Mouse (Mus musculus) urinary bladder, postnatal 25 days (tissue): Measurements from ENCODE around the gene Sema4b.

Experiments used
- DNase-seq: peaks from one replicate; pipeline ENCODE4 v3.0.0; 2022; ENCODE audit warnings: low spot score

Gene Sema4b

DNA sequence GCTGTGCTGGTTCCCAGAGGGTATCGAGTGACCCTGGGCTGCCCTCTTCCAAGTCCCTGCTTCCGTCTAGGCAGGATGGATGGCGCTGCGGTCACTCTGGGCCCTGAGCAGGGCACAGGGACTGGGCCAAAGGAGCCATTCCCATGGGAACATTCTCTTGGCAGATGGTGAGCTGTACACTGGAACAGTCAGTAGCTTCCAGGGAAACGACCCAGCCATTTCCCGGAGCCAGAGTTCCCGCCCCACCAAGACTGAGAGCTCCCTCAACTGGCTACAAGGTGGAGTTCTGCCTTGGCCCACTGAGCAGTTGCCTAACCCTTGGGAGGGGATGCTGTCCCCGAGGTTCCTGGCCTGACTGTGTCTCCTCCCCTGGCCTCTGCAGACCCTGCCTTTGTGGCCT lies 29.9 kb downstream of the Sema4b start:
- DNase-seq = no peak

- DNase-seq = no peak
Measured at GRCm38 (mm10) chr7:80218666-80219065, 32.0 kb downstream of the Sema4b start.

DNA sequence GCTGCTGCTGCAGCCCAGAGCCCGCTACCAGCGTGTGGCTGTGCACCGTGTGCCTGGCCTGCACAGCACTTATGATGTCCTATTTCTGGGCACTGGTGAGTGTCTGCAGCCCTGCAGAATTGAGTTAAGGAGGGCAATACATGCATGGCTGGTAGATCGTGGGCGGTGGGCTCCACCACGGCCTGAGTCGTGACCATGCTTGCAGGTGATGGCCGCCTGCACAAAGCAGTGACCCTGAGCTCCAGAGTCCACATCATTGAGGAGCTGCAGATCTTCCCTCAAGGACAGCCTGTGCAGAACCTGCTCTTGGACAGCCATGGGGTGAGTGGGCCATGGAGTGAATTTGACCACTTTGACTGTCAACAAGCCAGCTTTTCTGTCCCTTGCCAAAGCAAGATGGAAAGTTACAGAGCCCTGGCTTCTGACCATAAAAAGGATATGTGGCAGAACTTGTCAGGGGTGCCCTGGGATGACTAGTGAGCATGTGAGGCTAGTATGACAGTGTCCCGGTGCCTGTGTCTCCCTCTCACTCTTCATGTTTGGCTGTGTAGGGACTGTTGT lies 33.7 kb downstream of the Sema4b start:
- no peak for DNase-seq

DNA sequence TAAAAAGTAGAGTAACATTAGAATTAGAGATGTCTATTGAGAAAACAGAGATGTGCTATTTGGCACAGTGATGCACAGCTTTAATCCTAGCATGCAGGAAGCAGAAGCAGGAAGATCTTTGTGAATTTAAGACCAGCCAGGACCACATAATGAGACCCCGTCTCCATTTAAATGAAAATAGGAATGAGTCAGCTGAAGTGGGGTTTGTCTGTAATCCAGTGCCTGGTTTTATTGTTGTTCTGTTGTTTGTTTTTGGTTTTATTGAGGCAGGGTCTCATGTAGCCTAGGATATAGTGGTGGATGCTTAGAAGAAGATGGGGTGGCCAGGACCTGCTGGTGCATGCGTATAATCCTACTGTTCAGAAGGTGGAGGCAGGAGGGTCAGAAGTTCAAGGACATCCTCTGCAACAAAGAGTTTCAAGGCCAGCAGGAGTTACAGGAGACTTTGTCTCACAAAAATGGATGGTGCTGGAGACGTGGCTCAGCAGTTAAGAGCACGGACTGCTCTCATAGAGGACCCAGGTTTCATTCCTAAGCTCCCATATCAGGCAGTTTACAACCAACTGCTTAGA lies 34.6 kb downstream of the Sema4b start:
- no peak for DNase-seq

- DNase-seq = no peak
Measured at GRCm38 (mm10) chr7:80227065-80227464, 40.4 kb downstream of the Sema4b start.

DNA sequence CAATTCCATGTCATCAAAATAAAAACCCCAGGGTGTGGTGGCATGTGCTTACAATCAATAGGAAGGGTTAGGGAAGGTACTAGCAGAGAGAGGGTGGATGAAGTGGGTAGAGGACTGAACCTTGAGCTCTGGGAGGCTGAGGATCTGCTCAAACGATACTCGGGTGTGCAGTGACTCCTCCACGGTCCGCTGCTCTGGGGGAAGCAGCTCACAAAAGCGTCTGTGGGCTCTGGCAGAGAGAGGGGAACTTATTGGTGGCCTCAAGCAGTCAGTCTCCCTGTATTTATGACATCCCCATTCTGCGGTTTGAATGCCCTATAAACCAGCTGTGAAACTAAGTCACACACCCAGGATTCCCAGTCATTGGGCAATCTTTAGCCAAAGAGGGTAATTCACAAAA lies 43.6 kb downstream of the Sema4b start:
- no peak for DNase-seq

DNA sequence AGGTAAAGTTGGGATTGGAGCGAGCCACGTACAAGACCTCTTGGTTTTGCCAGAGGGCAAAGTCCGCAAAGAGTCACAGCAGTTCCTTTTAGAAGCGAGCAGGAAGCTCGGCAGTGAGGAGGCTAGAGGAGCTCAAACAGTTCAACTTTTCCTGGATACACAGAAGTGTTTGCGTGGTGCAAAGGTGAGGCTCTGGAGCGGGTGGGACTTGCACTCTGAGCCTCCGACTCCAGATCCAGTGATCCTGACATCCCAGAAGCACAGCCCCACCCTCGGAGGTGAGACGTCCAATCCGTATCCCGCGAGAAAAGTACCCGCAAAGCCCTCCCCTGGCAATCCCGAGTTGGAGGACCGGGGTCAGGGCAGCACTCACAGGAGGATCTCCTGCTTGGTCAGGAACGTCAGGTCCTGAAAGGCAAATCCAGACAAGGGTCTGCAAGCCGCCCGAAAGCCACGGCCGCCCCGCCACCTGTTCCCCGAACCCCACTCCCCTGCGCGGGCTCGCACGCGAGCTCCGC lies 45.4 kb downstream of the Sema4b start:
- peak; percentile 25 for DNase-seq

DNA sequence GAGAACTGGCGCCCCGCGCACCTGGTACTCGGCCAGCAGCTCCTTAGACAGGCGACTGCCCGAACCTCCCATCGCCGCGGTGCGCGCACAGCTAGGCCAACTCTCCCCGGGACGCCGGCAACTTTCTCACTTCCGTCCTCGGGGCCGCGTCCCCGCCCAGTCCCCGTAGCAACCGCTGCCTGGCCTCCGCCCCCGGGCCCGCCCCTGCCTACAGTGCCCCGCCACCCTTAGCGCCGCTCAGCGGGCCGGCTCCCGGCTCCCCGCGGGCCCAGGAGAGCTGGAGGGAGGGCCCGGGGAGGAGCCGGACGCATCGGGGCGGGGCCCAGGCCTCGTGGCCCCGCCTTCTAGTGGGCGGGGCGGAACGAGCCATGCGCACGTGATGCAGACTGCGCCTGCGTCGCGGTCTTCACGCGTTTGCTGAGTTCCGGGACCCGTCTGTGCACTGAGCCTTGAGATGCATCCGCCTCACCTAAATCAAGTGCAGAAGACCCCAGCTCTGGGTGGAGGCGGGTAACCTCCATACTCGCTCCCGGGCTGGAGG lies 45.9 kb downstream of the Sema4b start, which contains the start of the genes Cib1 and Gdpgp1:
Gene Cib1 (minus strand): TSS at position 325 of the 541 bp plus-strand sequence.
Gene Gdpgp1 (plus strand): TSS at position 377 of the 541 bp plus-strand sequence.
- DNase-seq = peak; percentile 93

- DNase-seq = no peak
Measured at GRCm38 (mm10) chr7:80233799-80234198, 47.2 kb downstream of the Sema4b start.

DNA sequence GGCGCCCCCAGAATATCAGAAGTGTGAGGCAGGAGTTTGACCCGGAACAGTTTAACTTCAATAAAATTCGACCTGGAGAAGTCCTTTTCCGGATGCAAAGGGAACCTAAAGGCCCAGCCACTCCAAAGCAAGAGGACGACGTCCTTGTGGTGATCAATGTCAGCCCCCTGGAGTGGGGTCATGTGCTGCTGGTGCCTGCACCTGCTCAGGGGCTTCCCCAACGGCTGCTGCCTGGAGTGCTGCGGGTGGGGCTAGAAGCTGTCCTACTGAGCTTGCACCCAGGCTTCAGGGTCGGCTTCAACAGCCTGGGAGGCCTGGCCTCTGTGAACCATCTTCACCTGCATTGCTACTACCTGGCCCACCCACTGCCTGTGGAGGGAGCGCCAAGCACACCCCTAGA lies 51.9 kb downstream of the Sema4b start:
- DNase-seq = no peak

DNA sequence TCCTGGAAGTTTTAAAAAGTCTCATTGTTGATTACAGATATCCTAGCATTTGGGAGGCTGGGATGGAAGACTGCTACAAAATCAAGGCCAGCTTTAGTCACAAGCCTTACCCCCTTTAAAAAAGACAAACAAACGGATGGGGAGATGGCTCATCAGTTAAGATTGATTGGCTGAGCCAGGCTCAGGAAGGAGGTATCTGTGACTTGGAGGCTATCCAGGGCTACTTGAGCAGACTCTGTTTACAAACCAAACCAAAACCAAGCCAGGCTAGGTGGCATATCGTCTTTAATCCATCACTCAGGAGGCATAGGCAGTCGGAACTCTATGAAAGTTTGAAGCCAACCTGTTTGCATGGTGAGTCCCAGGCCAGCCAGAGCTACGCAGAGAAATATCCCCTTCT lies 55.0 kb downstream of the Sema4b start:
- no peak for DNase-seq

DNA sequence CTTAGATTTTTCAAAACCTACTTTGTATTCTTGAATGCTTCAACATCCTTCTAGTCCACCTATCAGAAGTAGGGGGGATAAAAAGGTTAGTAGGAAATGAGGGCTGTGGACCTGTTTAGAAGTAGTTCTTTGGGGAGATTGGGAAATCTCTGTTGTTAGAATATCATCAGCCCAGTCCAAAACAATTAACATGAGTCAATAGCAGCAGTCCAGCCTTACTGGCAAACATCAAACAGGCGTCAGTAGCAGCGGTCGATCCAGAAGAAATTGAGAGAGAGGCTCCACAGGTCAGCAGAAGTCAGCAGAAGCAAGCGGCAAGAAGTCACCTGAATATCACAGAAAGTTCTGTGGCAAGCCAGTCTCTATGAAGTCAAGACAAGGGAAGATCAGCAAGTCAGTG lies 58.2 kb downstream of the Sema4b start:
- no peak for DNase-seq

DNA sequence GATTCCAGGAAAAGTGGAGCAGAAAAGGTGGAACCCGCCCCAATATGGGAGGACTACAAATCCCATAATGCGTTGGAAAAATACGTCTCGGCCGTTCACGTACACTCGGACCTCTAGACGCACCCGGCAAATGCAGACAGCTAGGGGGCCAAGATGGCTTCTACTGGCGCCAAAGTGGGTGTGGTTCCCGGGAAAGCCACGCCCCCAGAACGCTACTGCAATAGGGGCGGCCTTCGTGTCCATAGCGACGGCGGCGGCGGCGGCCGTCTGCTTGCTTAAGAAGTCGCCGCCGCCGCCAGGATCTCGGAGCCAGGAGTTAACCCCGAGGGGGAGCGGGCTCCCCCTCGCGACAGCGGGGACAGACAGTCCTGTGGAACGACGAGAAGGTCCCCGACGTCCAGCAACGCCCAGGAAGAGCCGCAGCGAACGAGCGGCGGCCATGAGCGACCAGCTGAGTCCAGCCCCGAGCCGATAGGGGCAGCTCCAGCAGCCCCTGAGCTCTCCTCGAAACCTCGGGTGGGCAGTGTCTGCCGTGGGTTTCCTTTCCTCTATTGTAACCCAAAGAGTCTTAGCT lies 59.6 kb downstream of the Sema4b start, which contains the start of gene Ttll13:
Gene Ttll13 (plus strand): TSS at position 229 of the 574 bp plus-strand sequence.
- peak; percentile 96 for DNase-seq

DNA sequence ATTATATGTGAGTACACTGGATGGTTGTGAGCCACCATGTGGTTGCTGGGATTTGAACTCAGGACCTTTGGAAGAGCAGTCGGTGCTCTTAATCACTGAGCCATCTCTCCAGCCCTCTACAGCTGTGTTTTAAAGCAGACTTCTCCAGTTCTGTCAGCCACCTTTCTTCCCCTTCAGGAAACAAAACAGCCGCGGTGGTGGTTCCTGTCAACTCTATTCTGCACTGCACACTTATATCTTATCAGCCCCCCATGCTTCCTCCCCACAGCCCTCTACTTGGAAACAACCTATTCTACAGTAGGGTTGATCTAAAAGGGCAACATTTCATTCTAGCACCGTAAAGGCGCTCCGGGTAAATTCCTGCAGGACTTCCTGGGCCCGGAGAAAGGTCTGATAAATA lies 60.2 kb downstream of the Sema4b start:
- DNase-seq = no peak

DNA sequence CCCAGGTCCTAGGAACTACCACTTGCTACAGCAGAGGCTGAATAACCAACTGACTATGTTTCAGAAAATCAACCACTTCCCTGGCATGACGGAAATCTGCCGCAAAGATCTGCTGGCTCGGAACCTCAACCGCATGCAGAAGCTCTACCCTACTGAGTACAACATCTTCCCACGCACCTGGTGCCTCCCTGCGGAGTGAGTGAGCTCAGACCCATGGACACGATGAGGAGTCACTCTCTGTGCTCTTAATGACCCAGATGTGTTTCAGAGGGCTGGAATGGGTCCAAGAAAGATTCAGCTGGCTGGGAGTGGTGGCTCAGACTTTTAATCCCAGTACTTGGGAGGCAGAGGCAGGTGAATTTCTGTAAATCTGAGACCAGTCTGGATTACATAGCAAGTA lies 65.8 kb downstream of the Sema4b start:
- DNase-seq = no peak

GRCm38 (mm10) chr7:80252886-80253285 lies 66.2 kb downstream of the Sema4b start:
- DNase-seq = no peak

DNA sequence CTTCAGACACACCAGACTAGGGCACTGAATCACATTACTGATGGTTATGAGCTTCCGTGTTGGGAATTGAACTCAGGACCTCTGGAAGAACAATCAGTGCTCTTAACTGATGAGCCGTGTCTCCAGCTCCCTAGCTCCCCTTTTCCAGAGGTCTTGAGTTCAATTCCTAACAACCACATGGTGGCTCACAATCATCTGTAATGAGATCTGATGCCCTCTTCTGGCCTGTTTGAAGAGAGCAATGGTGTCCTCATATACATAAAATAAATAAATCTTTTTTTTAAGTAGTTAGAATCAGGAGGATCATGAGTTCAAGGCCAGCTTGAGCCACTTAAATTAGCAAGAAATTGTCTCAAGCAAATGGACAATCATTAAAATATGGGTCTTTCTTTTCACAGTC lies 69.3 kb downstream of the Sema4b start:
- DNase-seq = no peak

- DNase-seq = no peak
Measured at GRCm38 (mm10) chr7:80257706-80258105, 71.1 kb downstream of the Sema4b start.

GRCm38 (mm10) chr7:80260625-80261371 lies 74.2 kb downstream of the Sema4b start, which contains the start of gene Ngrn:
Gene Ngrn, plus strand, starts transcription at chr7:80261215.
- peak; percentile 82 for DNase-seq

- no peak for DNase-seq
Measured at GRCm38 (mm10) chr7:80261372-80261990, 74.8 kb downstream of the Sema4b start.

- no peak for DNase-seq
Measured at GRCm38 (mm10) chr7:80264606-80265005, 78.0 kb downstream of the Sema4b start.

DNA sequence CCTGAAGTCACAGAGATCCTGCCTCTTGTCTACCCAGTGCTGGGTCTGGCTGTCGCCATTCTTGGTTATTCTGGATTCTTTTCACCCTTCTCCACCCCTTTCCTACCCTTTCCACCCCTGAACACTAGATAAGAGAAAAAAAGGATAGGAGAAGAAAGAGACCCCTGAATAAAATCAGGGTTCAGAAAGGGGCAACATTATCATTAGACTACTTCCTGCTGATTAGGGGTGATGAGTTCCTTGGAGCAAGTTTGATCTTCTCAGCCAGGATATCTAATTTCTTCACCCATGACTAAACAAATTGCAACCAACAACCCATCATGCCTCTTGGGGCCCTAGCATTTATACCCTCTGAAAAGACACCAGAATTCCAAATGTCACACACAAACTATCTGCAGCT lies 81.1 kb downstream of the Sema4b start:
- DNase-seq = no peak
